Mouse (Mus musculus): ENCODE measurements around the gene Aprt. TPM values are rescaled to one million over a fixed set of nuclear protein-coding genes. Genes with fewer than 3 reads are reported as not detected.

Aprt gene
- total and polyA plus RNA-seq, 3 experiments = 239 to 287 TPM; not detected in 1

DNA sequence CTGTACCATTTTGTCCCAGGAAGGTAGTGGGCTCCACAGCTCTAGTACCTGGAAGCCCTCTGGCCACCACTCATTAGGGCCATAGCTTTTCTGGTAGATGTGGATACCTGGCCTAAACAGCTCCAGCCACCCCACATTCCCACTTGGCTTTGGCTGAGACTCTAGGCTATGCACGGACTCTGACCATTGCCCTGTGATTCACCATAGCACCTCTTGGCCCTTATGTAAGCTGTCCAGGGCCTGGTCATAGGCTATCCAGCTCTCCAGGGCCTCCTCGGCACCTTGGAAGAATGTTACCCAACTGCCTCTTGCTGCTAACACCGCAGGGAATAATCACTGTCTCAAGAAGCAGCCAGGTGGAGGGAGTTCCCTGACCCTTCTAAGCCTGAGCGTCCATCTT is 47.5 kb downstream of the Aprt start:
- no peak overlapping the region for H3K9ac ChIP-seq (ENCODE audit: control insufficient read depth, low read depth, low read length, poor library complexity, severe bottlenecking)
- H3K79me2 ChIP-seq (ENCODE audit: control insufficient read depth, insufficient read depth, low read length, poor library complexity) = peaks cover 52% of the 10 kb centered on the region
- no peak overlapping the region for H3K27ac ChIP-seq (ENCODE audit: control insufficient read depth, low read depth, low read length)
- no peaks in the 10 kb centered on the region for H3K27me3 ChIP-seq (ENCODE audit: control insufficient read depth in 1 of 2, insufficient read depth in 2 of 2, low read length in 2 of 2)
- DNase-seq (ENCODE audit: low read depth, low spot score) = no peak
- TF ChIP-seq NRF1 (IDR thresholded peaks at IDR 0.05; ENCODE audit: insufficient read depth, low read depth, low read length, poor library complexity, severe bottlenecking) = no peak
- TF ChIP-seq USF2 (IDR thresholded peaks at IDR 0.05; ENCODE audit: borderline replicate concordance in 1 of 2, insufficient read depth in 1 of 2, low read depth in 1 of 2, low read length in 2 of 2) = no peak
- TF ChIP-seq TCF12 (IDR thresholded peaks at IDR 0.05; ENCODE audit: low read depth, low read length) = no peak
- no peak for TF ChIP-seq POLR2AphosphoS2 (IDR thresholded peaks at IDR 0.05; ENCODE audit: low read length)
- TF ChIP-seq MYC (IDR thresholded peaks at IDR 0.05; ENCODE audit: low read depth, low read length) = no peak
- no peak for TF ChIP-seq TBP (IDR thresholded peaks at IDR 0.05; ENCODE audit: low read depth, low read length)
- TF ChIP-seq GABPA (IDR thresholded peaks at IDR 0.05; ENCODE audit: low read depth, low read length) = no peak
- TF ChIP-seq UBTF (IDR thresholded peaks at IDR 0.05; ENCODE audit: borderline replicate concordance, insufficient read depth, low read depth, low read length) = no peak
- no peak for TF ChIP-seq RAD21 (IDR thresholded peaks at IDR 0.05; ENCODE audit: low read depth, low read length)
- no peak for TF ChIP-seq CHD1 (IDR thresholded peaks at IDR 0.05; ENCODE audit: low read depth, low read length)
- no peak for TF ChIP-seq ETS1 (IDR thresholded peaks at IDR 0.05; ENCODE audit: low read depth, low read length)
- TF ChIP-seq POLR2A (IDR thresholded peaks at IDR 0.05; ENCODE audit: control insufficient read depth in 1 of 2, insufficient read depth in 1 of 2, low read depth in 1 of 2, low read length in 2 of 2, poor library complexity in 1 of 2) = no peak
- TF ChIP-seq MAX (IDR thresholded peaks at IDR 0.05; ENCODE audit: low read length) = no peak
- no peak for TF ChIP-seq CHD2 (IDR thresholded peaks at IDR 0.05; ENCODE audit: low read length)
- TF ChIP-seq KAT2A (conservative IDR thresholded peaks at IDR 0.05; ENCODE audit: low read depth, low read length) = no peak
- TF ChIP-seq USF1 (IDR thresholded peaks at IDR 0.05; ENCODE audit: low read depth, low read length) = no peak
- no peak for TF ChIP-seq SIN3A (IDR thresholded peaks at IDR 0.05; ENCODE audit: low read length)
- no peak for TF ChIP-seq HCFC1 (IDR thresholded peaks at IDR 0.05; ENCODE audit: low read depth, low read length)
- TF ChIP-seq ZC3H11A (IDR thresholded peaks at IDR 0.05; ENCODE audit: low read depth, low read length) = no peak
- TF ChIP-seq CTCF (IDR thresholded peaks at IDR 0.05 in 2 of 3, conservative IDR thresholded peaks at IDR 0.05 in 1 of 3; ENCODE audit: control insufficient read depth in 1 of 3, insufficient read depth in 1 of 3, low read depth in 2 of 3, low read length in 3 of 3, poor library complexity in 1 of 3, severe bottlenecking in 1 of 3) = no peak
- peaks cover 0 to 8% of the 10 kb centered on the region in 2 experiments; a peak in 2 of 4 replicates for H3K36me3 ChIP-seq (ENCODE audit: control insufficient read depth in 1 of 2, insufficient read depth in 2 of 2, low read length in 2 of 2)
- 0 out of 4 replicates have a peak, but pooled peaks cover 0 to 3% of the 10 kb centered on the region in 2 experiments for H3K4me1 ChIP-seq (ENCODE audit: control insufficient read depth in 1 of 2, insufficient read depth in 2 of 2, low read length in 2 of 2)
- H3K4me3 ChIP-seq (ENCODE audit: control insufficient read depth in 1 of 2, insufficient read depth in 1 of 2, low read depth in 2 of 2, low read length in 2 of 2) = no peak overlapping the region
- no peaks in the 10 kb centered on the region for H3K9me3 ChIP-seq (replicated peaks; ENCODE audit: insufficient read depth, low read length)

DNA sequence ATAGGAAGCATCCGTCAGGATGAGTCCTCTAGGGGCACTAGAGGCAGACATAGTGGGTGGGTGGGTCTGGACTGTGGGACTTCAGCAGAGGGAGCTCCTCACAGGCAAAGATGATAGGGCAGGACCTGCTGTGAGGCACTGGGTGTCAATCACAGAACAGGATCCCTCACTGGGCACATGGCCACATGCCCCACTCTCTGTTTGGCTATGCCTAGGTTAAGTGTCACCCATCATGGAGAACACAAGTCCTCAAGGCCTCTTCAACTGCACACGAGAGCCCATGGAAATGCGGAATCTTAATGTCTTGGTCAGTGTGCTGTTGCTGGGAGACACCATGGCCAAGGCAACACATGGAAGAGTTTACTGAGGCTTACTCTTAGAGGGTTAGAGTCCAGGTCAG is 48.8 kb downstream of the Aprt start:
- no peaks in the 10 kb centered on the region for H3K9me3 ChIP-seq (replicated peaks; ENCODE audit: insufficient read depth, low read length)
- H3K27ac ChIP-seq (ENCODE audit: control insufficient read depth, low read depth, low read length) = no peak overlapping the region
- TF ChIP-seq JUND (IDR thresholded peaks at IDR 0.05; ENCODE audit: low read depth, low read length) = no peak
- no peak for TF ChIP-seq HCFC1 (IDR thresholded peaks at IDR 0.05; ENCODE audit: low read depth, low read length)
- TF ChIP-seq SMC3 (IDR thresholded peaks at IDR 0.05; ENCODE audit: low read depth, low read length) = no peak
- TF ChIP-seq ZNF384 (IDR thresholded peaks at IDR 0.05; ENCODE audit: low read depth, low read length) = no peak
- no peak for TF ChIP-seq MAZ (IDR thresholded peaks at IDR 0.05; ENCODE audit: low read depth, low read length)
- TF ChIP-seq POLR2AphosphoS5 (IDR thresholded peaks at IDR 0.05; ENCODE audit: borderline replicate concordance, low read depth, low read length) = no peak
- no peak for TF ChIP-seq MYB (IDR thresholded peaks at IDR 0.05; ENCODE audit: low read depth, low read length)
- no peak for TF ChIP-seq RCOR1 (IDR thresholded peaks at IDR 0.05; ENCODE audit: low read depth, low read length)
- no peak for TF ChIP-seq POLR2A (IDR thresholded peaks at IDR 0.05; ENCODE audit: control insufficient read depth in 1 of 2, insufficient read depth in 1 of 2, low read depth in 1 of 2, low read length in 2 of 2, poor library complexity in 1 of 2)
- TF ChIP-seq USF2 (IDR thresholded peaks at IDR 0.05; ENCODE audit: borderline replicate concordance in 1 of 2, insufficient read depth in 1 of 2, low read depth in 1 of 2, low read length in 2 of 2) = no peak
- TF ChIP-seq RAD21 (IDR thresholded peaks at IDR 0.05; ENCODE audit: low read depth, low read length) = no peak
- no peak for TF ChIP-seq UBTF (IDR thresholded peaks at IDR 0.05; ENCODE audit: borderline replicate concordance, insufficient read depth, low read depth, low read length)
- TF ChIP-seq MYC (IDR thresholded peaks at IDR 0.05; ENCODE audit: low read depth, low read length) = no peak
- TF ChIP-seq SIN3A (IDR thresholded peaks at IDR 0.05; ENCODE audit: low read length) = no peak
- TF ChIP-seq ZKSCAN1 (IDR thresholded peaks at IDR 0.05; ENCODE audit: low read depth, low read length) = no peak
- no peak for TF ChIP-seq CHD1 (IDR thresholded peaks at IDR 0.05; ENCODE audit: low read depth, low read length)
- TF ChIP-seq ELF1 (IDR thresholded peaks at IDR 0.05; ENCODE audit: low read depth, low read length) = no peak
- TF ChIP-seq POLR2AphosphoS2 (IDR thresholded peaks at IDR 0.05; ENCODE audit: low read length) = no peak
- H3K27me3 ChIP-seq (ENCODE audit: control insufficient read depth in 1 of 2, insufficient read depth in 2 of 2, low read length in 2 of 2) = no peaks in the 10 kb centered on the region
- peaks cover 0 to 8% of the 10 kb centered on the region in 2 experiments; a peak in 2 of 4 replicates for H3K36me3 ChIP-seq (ENCODE audit: control insufficient read depth in 1 of 2, insufficient read depth in 2 of 2, low read length in 2 of 2)
- no peak overlapping the region for H3K9ac ChIP-seq (ENCODE audit: control insufficient read depth, low read depth, low read length, poor library complexity, severe bottlenecking)
- 0 out of 4 replicates have a peak, but pooled peaks cover 0 to 3% of the 10 kb centered on the region in 2 experiments for H3K4me1 ChIP-seq (ENCODE audit: control insufficient read depth in 1 of 2, insufficient read depth in 2 of 2, low read length in 2 of 2)
- DNase-seq (ENCODE audit: low read depth, low spot score) = no peak
- H3K79me2 ChIP-seq (ENCODE audit: control insufficient read depth, insufficient read depth, low read length, poor library complexity) = peaks cover 47% of the 10 kb centered on the region
- no peak overlapping the region for H3K4me3 ChIP-seq (ENCODE audit: control insufficient read depth in 1 of 2, insufficient read depth in 1 of 2, low read depth in 2 of 2, low read length in 2 of 2)

Measured in MEL (cell line).